Mouse (Mus musculus): Measurements from ENCODE around the gene Aldh3a2. TPM values are rescaled to one million over a fixed set of nuclear protein-coding genes. Genes with fewer than 3 reads are reported as not detected.
"Not testable (repeated sequence)": the region's sequence is repeated elsewhere in the genome, so short reads cannot be mapped to it uniquely, and the experiment has no call there.

The Aldh3a2 gene
- polyA plus RNA-seq, 1 experiment from 2014 or later: 28.5 TPM

DNA sequence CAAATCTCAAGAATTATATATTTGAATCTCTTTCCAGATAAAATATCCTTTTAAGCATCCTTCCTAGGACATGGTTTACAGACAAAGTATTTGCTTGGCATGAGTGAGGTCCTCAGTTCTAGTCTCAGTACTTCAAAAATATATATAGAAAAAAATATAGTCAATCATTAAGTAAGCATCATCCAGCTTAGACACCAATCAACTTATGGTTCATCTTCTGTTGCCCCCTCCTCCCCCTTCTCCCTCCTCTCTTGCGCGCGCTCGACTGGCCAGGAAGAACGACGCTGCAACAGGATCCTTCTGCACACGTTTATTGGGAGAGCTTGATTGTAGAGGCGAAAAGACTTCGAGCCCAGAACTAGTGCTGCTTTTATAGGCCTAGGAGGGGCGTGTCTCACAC lies 75.1 kb downstream of the Aldh3a2 start:
- H3K4me1 ChIP-seq; H3K9me3 ChIP-seq (replicated peaks); H3K9ac ChIP-seq (replicated peaks); H3K4me3 ChIP-seq (replicated peaks); H3K27me3 ChIP-seq (replicated peaks); ATAC-seq (ENCODE audit: low FRiP score); H3K36me3 ChIP-seq; H3K27ac ChIP-seq (replicated peaks); H3K4me2 ChIP-seq: not testable (repeated sequence)
- 96% methylated on average over 6 of the region's 10 CpGs for WGBS

DNA sequence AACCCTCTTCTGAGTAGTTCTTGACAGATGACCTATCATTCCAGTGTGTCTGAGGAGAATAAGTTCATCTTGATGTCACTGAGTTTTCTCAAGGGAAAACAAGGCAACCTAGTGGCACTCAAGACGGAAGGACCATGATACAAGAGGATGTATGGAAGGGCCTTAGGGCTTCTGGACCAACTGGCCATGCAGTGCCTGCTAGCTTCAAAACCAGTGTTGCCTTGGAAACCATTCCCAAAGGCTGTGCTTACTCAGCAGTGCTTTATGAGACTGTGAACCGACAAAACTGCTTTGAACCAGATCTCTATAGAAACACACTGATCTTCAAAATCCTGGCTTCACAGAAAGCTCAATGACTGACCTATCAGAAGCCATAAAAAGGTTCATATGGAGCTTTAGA lies 76.5 kb downstream of the Aldh3a2 start:
- Histone ChIP-seq H3K4me2 (no peak overlapping the region), H3K9me3 (replicated peaks) (no peaks in the 10 kb centered on the region), H3K4me3 (replicated peaks) (no peak overlapping the region), H3K36me3 (no peaks in the 10 kb centered on the region), H3K4me1 (0 out of 2 replicates have a peak, but pooled peaks cover 6% of the 10 kb centered on the region), H3K9ac (replicated peaks) (no peak overlapping the region), H3K27ac (replicated peaks) (no peak overlapping the region), H3K27me3 (replicated peaks) (peaks cover 5% of the 10 kb centered on the region; the same call in 1 of the 2 replicates)
- ATAC-seq (ENCODE audit: low FRiP score): no peak; the same call in 1 of the 2 replicates
- WGBS: 34% methylated on average over 2 of the region's 2 CpGs

GRCm38 (mm10) chr11:61183820-61184219 lies 83.4 kb downstream of the Aldh3a2 start:
- Histone ChIP-seq H3K36me3 (no peaks in the 10 kb centered on the region), H3K9ac (replicated peaks) (no peak overlapping the region), H3K27me3 (replicated peaks) (no peaks in the 10 kb centered on the region), H3K9me3 (replicated peaks) (no peaks in the 10 kb centered on the region), H3K4me3 (replicated peaks) (no peak overlapping the region), H3K4me1 (0 out of 2 replicates have a peak, but pooled peaks cover 6% of the 10 kb centered on the region), H3K27ac (replicated peaks) (no peak overlapping the region), H3K4me2 (no peak overlapping the region)
- ATAC-seq (ENCODE audit: low FRiP score): no peak
- 82% methylated on average over 1 of the region's 1 CpGs for WGBS

- no peaks in the 10 kb centered on the region for H3K27me3 ChIP-seq (replicated peaks)
- H3K9me3 ChIP-seq (replicated peaks): no peaks in the 10 kb centered on the region
- H3K9ac ChIP-seq (replicated peaks): no peak overlapping the region
- no peak overlapping the region for H3K4me2 ChIP-seq
- H3K36me3 ChIP-seq: no peaks in the 10 kb centered on the region
- H3K4me3 ChIP-seq (replicated peaks): no peak overlapping the region
- no peak overlapping the region for H3K27ac ChIP-seq (replicated peaks)
- ATAC-seq (ENCODE audit: low FRiP score): no peak
- H3K4me1 ChIP-seq: 0 out of 2 replicates have a peak, but pooled peaks cover 6% of the 10 kb centered on the region
These were observed 85.6 kb downstream of the Aldh3a2 start for GRCm38 (mm10) chr11:61181624-61182023.

- Histone ChIP-seq H3K36me3 (no peaks in the 10 kb centered on the region), H3K9me3 (replicated peaks) (no peaks in the 10 kb centered on the region), H3K9ac (replicated peaks) (no peak overlapping the region), H3K4me2 (no peak overlapping the region), H3K27ac (replicated peaks) (peak overlapping the region; percentile 65), H3K27me3 (replicated peaks) (no peaks in the 10 kb centered on the region), H3K4me1 (peaks cover 13% of the 10 kb centered on the region), H3K4me3 (replicated peaks) (no peak overlapping the region)
- ATAC-seq (ENCODE audit: low FRiP score): no peak
- 58% methylated on average over 3 of the region's 3 CpGs for whole genome bisulfite sequencing
These were observed 86.9 kb downstream of the Aldh3a2 start for GRCm38 (mm10) chr11:61180361-61180760.

- H3K27me3 ChIP-seq (replicated peaks): no peaks in the 10 kb centered on the region
- no peak overlapping the region for H3K4me3 ChIP-seq (replicated peaks)
- H3K9me3 ChIP-seq (replicated peaks): no peaks in the 10 kb centered on the region
- H3K4me1 ChIP-seq: peaks cover 35% of the 10 kb centered on the region
- H3K4me2 ChIP-seq: 0 out of 2 replicates have a peak overlapping the region, but pooled peaks have one; percentile 50
- 94% methylated on average over 1 of the region's 1 CpGs for WGBS
- H3K9ac ChIP-seq (replicated peaks): no peak overlapping the region
- H3K36me3 ChIP-seq: no peaks in the 10 kb centered on the region
- no peak for ATAC-seq (ENCODE audit: low FRiP score)
- peak overlapping the region; percentile 88 for H3K27ac ChIP-seq (replicated peaks)
These were observed 90.9 kb downstream of the Aldh3a2 start for GRCm38 (mm10) chr11:61176321-61176720.

- H3K27me3 ChIP-seq (replicated peaks): no peaks in the 10 kb centered on the region
- no peak for ATAC-seq (ENCODE audit: low FRiP score)
- no peaks in the 10 kb centered on the region for H3K36me3 ChIP-seq
- H3K4me2 ChIP-seq: peak overlapping the region; percentile 50
- no peaks in the 10 kb centered on the region for H3K9me3 ChIP-seq (replicated peaks)
- no peak overlapping the region for H3K9ac ChIP-seq (replicated peaks)
- no peak overlapping the region for H3K4me3 ChIP-seq (replicated peaks)
- H3K27ac ChIP-seq (replicated peaks): peak overlapping the region; percentile 88
- 62% methylated on average over 5 of the region's 5 CpGs for WGBS
- peaks cover 40% of the 10 kb centered on the region for H3K4me1 ChIP-seq
These were observed 91.5 kb downstream of the Aldh3a2 start for GRCm38 (mm10) chr11:61175778-61176177.

DNA sequence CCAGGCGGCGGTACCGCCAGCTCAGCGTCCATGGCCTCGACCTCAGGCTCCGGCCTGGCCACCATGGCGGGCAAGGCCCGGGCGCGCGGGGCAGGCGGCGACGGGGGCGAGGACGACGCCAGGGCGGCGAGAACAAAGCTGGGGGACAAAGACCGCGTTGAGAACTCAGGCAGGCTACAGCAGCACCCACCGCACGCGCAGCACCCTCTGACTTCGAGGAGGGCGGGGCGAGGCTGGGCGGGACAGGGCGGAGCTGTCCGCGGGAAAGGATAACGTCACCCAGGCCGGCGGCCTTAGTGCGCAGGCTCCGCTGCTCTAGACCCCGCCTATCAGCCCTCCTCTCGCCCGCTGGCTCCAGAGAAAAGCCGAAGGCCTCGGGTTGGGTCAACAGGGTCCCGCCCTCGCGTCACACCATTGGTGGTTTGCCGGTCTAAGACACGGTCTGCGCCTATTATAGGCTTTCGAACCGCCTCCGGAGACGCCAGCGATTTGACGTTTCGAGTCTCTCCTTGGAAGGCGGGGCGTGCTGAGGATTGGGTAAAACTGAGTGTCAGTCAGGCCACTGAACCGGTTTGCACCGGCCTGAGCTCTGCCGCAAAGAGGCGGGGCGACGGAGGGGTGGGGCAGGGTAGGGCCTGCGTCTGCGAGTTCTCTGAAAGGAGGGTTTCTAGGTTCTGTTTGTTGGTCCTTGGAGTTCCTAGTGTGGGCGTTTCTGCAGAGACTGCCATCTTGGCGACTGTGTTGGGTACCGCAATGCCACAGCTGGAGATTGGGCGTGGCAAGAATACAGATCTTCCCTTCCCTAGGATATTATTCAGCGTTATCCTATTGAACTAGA lies 92.2 kb downstream of the Aldh3a2 start, which contains the start of gene Usp22:
Usp22 (minus strand) TSS at position 235 of the 838 bp plus-strand sequence.
- peak within 1 kb of the TSS; percentile 69 for H3K4me2 ChIP-seq
- under 1% methylated on average over 69 of the region's 69 CpGs for WGBS
- peak; percentile 96 for ATAC-seq (ENCODE audit: low FRiP score)
- peak within 1 kb of the TSS; percentile 79 for H3K4me3 ChIP-seq (replicated peaks)
- no peaks in the 10 kb centered on the region for H3K9me3 ChIP-seq (replicated peaks)
- H3K4me1 ChIP-seq: peaks cover 41% of the 10 kb centered on the region
- peak within 1 kb of the TSS; percentile 99 for H3K9ac ChIP-seq (replicated peaks)
- H3K27ac ChIP-seq (replicated peaks): peak within 1 kb of the TSS; percentile 97
- H3K27me3 ChIP-seq (replicated peaks): no peaks in the 10 kb centered on the region
- no peaks in the 10 kb centered on the region for H3K36me3 ChIP-seq

DNA sequence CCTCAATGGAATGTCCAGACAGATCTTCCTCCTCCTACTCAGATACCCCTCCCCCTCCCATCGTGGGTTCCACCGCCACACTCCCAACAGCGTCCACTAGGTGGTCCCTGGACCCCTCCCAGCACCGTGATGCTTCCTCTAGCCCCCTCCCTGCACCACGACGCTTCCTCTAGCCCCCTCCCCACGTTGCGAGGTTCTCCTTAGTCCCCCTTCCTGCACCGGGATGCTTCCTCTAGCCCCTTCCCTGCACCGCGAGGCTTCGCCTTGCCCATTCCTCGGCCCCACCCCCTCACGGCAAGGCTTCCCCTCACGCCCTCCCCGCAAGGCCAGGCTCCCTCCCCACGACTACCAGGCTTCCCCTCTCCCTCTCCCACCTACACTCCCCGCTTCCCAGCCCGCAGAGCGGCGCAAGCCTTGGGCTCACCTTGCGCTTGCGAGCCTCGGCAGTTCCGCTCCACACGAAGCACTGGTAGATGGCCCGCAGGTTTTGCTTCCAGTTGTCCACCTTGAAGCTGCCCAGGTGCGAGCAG lies 92.9 kb downstream of the Aldh3a2 start:
- H3K4me1 ChIP-seq: peaks cover 47% of the 10 kb centered on the region
- no peaks in the 10 kb centered on the region for H3K9me3 ChIP-seq (replicated peaks)
- peak overlapping the region; percentile 79 for H3K4me3 ChIP-seq (replicated peaks)
- peak overlapping the region; percentile 99 for H3K9ac ChIP-seq (replicated peaks)
- no peaks in the 10 kb centered on the region for H3K36me3 ChIP-seq
- H3K4me2 ChIP-seq: peak overlapping the region; percentile 69
- H3K27me3 ChIP-seq (replicated peaks): no peaks in the 10 kb centered on the region
- H3K27ac ChIP-seq (replicated peaks): peak overlapping the region; percentile 97
- 0% methylated on average over 28 of the region's 28 CpGs for WGBS
- ATAC-seq (ENCODE audit: low FRiP score): peak; percentile 53

DNA sequence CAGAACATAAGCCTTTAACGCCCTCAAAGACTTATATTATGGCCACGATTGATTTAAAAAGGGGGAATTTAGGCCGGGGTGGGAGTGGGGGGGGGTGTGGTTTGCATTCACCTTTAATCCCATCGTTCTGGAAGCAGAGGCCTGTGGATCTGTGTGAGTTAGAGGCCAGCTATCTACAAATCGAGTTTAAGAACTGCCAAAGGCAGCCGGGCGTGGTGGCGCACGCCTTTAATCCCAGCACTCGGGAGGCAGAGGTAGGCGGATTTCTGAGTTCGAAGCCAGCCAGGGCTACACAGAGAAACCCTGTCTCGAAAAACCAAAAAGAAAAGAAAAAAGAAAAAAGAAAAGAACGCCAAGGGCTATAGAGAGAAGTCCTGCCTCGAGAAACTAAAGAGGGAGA lies 93.8 kb downstream of the Aldh3a2 start:
- ATAC-seq (ENCODE audit: low FRiP score): not testable (repeated sequence)
- WGBS: 31% methylated on average over 15 of the region's 15 CpGs

More for the DNA sequence above, 93.8 kb downstream of the Aldh3a2 start:
- not testable (repeated sequence) for H3K36me3 ChIP-seq; H3K27me3 ChIP-seq (replicated peaks); H3K9me3 ChIP-seq (replicated peaks)
- peak overlapping the region; percentile 42 for H3K9ac ChIP-seq (replicated peaks)
- peak overlapping the region; percentile 69 for H3K4me2 ChIP-seq
- peaks cover 56% of the 10 kb centered on the region for H3K4me1 ChIP-seq
- H3K4me3 ChIP-seq (replicated peaks): peak overlapping the region; percentile 79
- 0 out of 2 replicates have a peak overlapping the region, but pooled peaks have one; percentile 18 for H3K27ac ChIP-seq (replicated peaks)
